Comparison of ENCODE assay signal across 8 mouse cellular contexts in the genomic region with DNA sequence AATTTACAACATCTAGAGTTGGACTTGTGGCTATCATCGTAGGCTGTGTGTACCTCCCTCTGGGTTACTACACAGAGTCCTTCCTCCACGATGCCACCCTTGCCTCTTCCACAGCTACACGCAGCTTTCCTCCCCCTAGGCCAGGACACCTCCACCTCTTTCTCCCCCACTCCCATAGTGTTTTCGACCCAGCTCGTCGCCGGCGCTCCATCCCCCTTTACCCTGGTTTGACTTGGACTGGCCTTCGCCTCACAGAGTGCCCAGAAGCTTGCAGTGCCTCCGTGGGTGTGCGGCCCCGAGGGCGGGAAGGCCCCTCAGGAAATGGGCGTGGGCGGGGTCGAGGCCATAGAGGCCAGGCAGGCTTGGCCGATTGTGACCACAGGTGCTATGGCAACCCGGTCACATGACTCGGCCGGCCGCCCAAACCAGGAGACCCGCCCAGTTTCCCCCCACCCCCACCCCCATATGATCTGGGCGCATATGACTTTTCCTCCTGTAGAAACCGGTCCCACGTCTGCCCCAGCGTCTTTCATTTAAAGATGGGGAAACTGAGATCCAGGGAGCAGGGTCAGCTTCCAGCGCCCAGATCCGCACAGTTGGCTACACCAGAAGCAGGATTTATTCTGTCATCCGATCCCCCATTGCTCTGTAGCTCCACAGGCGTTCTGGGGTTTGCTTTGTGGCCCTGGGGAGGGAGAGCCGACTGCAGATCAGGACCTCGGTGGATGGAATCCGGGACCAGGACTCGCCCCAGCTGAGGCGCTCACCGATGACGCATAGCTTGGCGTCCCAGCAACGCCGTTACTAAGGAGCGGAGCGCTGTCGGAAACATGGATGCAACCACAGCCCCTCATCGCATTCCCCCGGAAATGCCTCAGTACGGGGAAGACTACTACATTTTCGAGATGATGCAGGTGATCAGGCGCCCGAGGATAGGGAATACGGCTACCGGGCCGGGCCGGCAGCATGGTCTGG. TPM values are rescaled to one million over a fixed set of nuclear protein-coding genes. Genes with fewer than 3 reads are reported as not detected.
DNase-seq lines count a peak whose midpoint lies in the region; ATAC-seq and TF ChIP-seq lines count a peak whose summit lies in the region.

A gene (minus strand): TSS at position 367 of the 975 bp plus-strand sequence.
A gene (plus strand): TSS at position 804 of the 975 bp plus-strand sequence.

- H3K4me3 ChIP-seq in limb, embryonic 10.5 days, result peak within 1 kb of the TSS; percentile 58
- H3K4me3 ChIP-seq in midbrain, embryonic 13.5 days (replicated peaks), result peak within 1 kb of the TSS; percentile 67
- peak within 1 kb of the TSS; percentile 71 for H3K4me3 ChIP-seq in small intestine, adult 2 months (ENCODE audit: low read depth, low read length)

- H3K4me2 ChIP-seq in midbrain, embryonic 13.5 days (replicated peaks), result peak within 1 kb of the TSS; percentile 92

- H3K27ac ChIP-seq in limb, embryonic 10.5 days, result peak within 1 kb of the TSS; percentile 76
- H3K27ac ChIP-seq in midbrain, embryonic 13.5 days, result peak within 1 kb of the TSS; percentile 44; the same call in 1 of the 2 replicates
- H3K27ac ChIP-seq in small intestine, adult 2 months (ENCODE audit: insufficient read depth, low read depth, low read length), result no peak within 1 kb of the TSS

- no peak for TF ChIP-seq POLR2A in small intestine, adult 2 months (IDR thresholded peaks at IDR 0.05; ENCODE audit: low read depth, low read length)

- H3K36me3 ChIP-seq in limb, embryonic 10.5 days, result no peaks in the 10 kb centered on the region
- no peaks in the 10 kb centered on the region for H3K36me3 ChIP-seq in midbrain, embryonic 13.5 days
- H3K36me3 ChIP-seq in small intestine, adult 2 months (ENCODE audit: control insufficient read depth, insufficient read depth, low read length), result no peaks in the 10 kb centered on the region

- no peaks in the 10 kb centered on the region for H3K9me3 ChIP-seq in limb, embryonic 10.5 days (replicated peaks)
- no peaks in the 10 kb centered on the region for H3K9me3 ChIP-seq in midbrain, embryonic 13.5 days

- DNase-seq in adrenal gland, adult 8-10 months, result peak; percentile 71
- peak; percentile 91 for DNase-seq in embryo, embryonic 11 days
- DNase-seq in kidney, adult 11 months, result peak; percentile 53
- DNase-seq in limb, embryonic 10.5 days (ENCODE audit: low spot score), result peak; percentile 92

- ATAC-seq in granulocyte monocyte progenitor cell, adult 5-6 weeks (replicated peaks; ENCODE audit: poor library complexity, severe bottlenecking), result peak; percentile 66
- peak; percentile 89 for ATAC-seq in midbrain, embryonic 13.5 days
- no peak for ATAC-seq in inflammation-experienced regulatory T-cells, adult 6 months

- peaks cover 21% of the 10 kb centered on the region; the same call in 1 of the 2 replicates for H3K27me3 ChIP-seq in limb, embryonic 10.5 days (ENCODE audit: low read depth, poor library complexity, severe bottlenecking)
- peaks cover 12% of the 10 kb centered on the region; the same call in 1 of the 2 replicates for H3K27me3 ChIP-seq in midbrain, embryonic 13.5 days
- no peaks in the 10 kb centered on the region for H3K27me3 ChIP-seq in small intestine, adult 2 months (ENCODE audit: control insufficient read depth, insufficient read depth, low read length)

- 1% methylated on average over 53 of the region's 53 CpGs for WGBS in limb, embryonic 10.5 days
- WGBS in midbrain, embryonic 13.5 days, result 2% methylated on average over 53 of the region's 53 CpGs
- WGBS in small intestine, adult 2 months, result 2% methylated on average over 53 of the region's 53 CpGs

- H3K4me1 ChIP-seq in limb, embryonic 10.5 days, result peaks cover 40% of the 10 kb centered on the region
- H3K4me1 ChIP-seq in midbrain, embryonic 13.5 days (replicated peaks), result peaks cover 32% of the 10 kb centered on the region
- H3K4me1 ChIP-seq in small intestine, adult 2 months (ENCODE audit: control insufficient read depth, insufficient read depth, insufficient read length, low read length), result peaks cover 7% of the 10 kb centered on the region

- TF ChIP-seq CTCF in small intestine, adult 2 months (IDR thresholded peaks at IDR 0.05; ENCODE audit: extremely low read depth, insufficient read length, insufficient replicate concordance, low read depth, low read length), result no peak

- H3K9ac ChIP-seq in midbrain, embryonic 13.5 days (replicated peaks), result peak within 1 kb of the TSS; percentile 77

RNA-seq across cellular contexts. Expression of the first gene that starts in this region (rescaled TPM):
- total RNA-seq in adrenal gland, adult 8-10 months (2022), result under 1 TPM in 3 of 4 experiments, not detected in 1; 0.52 to 0.77 (median 0.75) TPM
- total RNA-seq in granulocyte monocyte progenitor cell, adult 5-6 weeks (2014; fragmentation: Nextera tagmentation), result 5.0 TPM in 1 of 2 replicates, not detected in the other
- 4.8 and 4.9 TPM in 2 replicates for total RNA-seq in granulocyte monocyte progenitor cell, adult 5-6 weeks (2017)
- polyA plus RNA-seq in limb, embryonic 10.5 days (2016; fragmentation: Nextera tagmentation; extraction: Ambion mirVana), result 2.5 and 2.8 TPM in 2 replicates
- 1.1 and 1.6 TPM in 2 replicates for polyA plus RNA-seq in midbrain, embryonic 13.5 days (2015; fragmentation: Nextera tagmentation; extraction: Ambion mirVana)
- polyA plus RNA-seq in small intestine, adult 2 months (2012; rRNA removed), result 1.4 TPM in 1 of 2 replicates, not detected in the other
- 1 to 10 TPM in 1 of 3 experiments, not detected in 2; 1.1 TPM for polyA plus RNA-seq in inflammation-experienced regulatory T-cells, adult 6 months (2017; shearing (Covaris generic))

RNA-seq across cellular contexts. Expression of the second gene that starts in this region (rescaled TPM):
- total RNA-seq in adrenal gland, adult 8-10 months (2022), result under 1 TPM; 0.20 to 0.80 (median 0.62) TPM
- not detected in 2 replicates for total RNA-seq in granulocyte monocyte progenitor cell, adult 5-6 weeks (2014; fragmentation: Nextera tagmentation)
- total RNA-seq in granulocyte monocyte progenitor cell, adult 5-6 weeks (2017), result not detected in 2 replicates
- polyA plus RNA-seq in limb, embryonic 10.5 days (2016; fragmentation: Nextera tagmentation; extraction: Ambion mirVana), result 0.41 and 0.58 TPM in 2 replicates
- 2.2 and 2.6 TPM in 2 replicates for polyA plus RNA-seq in midbrain, embryonic 13.5 days (2015; fragmentation: Nextera tagmentation; extraction: Ambion mirVana)
- polyA plus RNA-seq in small intestine, adult 2 months (2012; rRNA removed), result 0.06 and 0.11 TPM in 2 replicates
- not detected for polyA plus RNA-seq in inflammation-experienced regulatory T-cells, adult 6 months (2017; shearing (Covaris generic))

Comparison
In these comparisons a context has a peak if more than half of its experiments do, and no peak if none do; other contexts are left out.
1. Peak in DNase-seq in adrenal gland, adult 8-10 months; RNA of the genes that start here not detected or under 1 TPM.